Mouse (Mus musculus) heart, adult 11 months (tissue): ENCODE results near the gene Rdh12.
A peak's percentile ranks its signal among the peaks of the same experiment; 100 is the strongest.
"Not testable (repeated sequence)": the region's sequence is repeated elsewhere in the genome, so short reads cannot be mapped to it uniquely, and the experiment has no call there.

ENCODE experiments used
- DNase-seq: peaks from one replicate; pipeline ENCODE4 v3.0.0; 2022

Gene Rdh12

DNA sequence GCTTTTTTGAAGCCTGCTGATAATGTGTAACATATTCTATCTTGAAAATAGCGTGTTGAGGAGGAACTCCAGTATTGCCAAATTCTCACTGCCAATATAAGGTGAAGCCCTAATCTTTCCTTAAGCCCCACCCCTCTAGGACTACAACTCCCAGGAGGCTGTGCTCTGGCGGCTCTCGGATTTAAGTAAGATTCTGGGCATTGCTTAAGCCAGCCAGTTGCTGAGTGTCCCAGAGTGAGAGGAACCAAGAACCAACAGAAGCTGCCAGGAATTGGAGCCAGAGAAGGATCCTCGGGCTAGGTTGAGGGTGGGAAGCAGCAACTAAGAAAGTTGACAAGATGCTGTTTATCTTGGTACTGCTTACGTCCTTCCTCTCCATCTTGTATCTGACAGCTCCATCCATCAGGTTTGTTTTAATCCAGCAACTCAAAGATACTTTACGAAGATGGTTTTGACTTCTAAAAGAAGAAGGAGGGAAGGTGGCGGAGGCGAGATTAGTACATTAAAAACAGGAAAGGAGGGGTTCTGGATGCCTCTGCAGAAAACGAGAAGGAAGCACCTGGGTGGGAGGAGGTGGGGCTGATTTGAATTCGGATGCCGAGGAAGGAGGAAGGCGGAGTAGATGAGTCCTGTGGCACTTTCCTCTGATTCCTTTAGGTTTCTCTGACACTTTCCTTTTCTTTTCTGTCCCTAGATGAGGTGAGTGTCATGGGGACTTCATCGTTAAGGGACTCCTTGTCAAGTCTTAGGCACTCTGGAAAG is at the start of gene Rdh12:
Gene Rdh12 (plus strand): TSS at position 212 of the 762 bp plus-strand sequence.
- peak; percentile 94 for DNase-seq

DNA sequence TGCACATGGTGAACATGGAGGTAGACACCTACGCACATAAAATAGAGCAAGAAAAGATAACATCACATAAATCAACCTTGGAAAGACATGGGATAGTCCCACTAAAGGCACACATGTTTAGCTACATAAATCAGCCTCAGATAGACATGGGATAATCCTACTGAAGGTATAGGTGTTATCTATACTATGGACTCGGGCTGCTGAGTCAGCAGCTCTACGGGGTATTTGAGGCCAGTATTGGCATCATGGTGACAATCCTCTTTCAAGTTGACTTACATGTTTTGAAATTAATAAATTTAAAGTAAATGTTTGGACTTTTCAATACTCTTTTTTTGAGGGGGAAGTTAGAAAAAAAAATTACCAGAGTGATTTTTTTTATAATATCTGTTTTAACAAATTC is 45.8 kb upstream of the Rdh12 start:
- no peak for DNase-seq

- no peak for DNase-seq
Observed at GRCm38 (mm10) chr12:79169173-79169572, 39.5 kb upstream of the Rdh12 start.

- no peak for DNase-seq
Observed at GRCm38 (mm10) chr12:79170421-79170820, 38.3 kb upstream of the Rdh12 start.

DNA sequence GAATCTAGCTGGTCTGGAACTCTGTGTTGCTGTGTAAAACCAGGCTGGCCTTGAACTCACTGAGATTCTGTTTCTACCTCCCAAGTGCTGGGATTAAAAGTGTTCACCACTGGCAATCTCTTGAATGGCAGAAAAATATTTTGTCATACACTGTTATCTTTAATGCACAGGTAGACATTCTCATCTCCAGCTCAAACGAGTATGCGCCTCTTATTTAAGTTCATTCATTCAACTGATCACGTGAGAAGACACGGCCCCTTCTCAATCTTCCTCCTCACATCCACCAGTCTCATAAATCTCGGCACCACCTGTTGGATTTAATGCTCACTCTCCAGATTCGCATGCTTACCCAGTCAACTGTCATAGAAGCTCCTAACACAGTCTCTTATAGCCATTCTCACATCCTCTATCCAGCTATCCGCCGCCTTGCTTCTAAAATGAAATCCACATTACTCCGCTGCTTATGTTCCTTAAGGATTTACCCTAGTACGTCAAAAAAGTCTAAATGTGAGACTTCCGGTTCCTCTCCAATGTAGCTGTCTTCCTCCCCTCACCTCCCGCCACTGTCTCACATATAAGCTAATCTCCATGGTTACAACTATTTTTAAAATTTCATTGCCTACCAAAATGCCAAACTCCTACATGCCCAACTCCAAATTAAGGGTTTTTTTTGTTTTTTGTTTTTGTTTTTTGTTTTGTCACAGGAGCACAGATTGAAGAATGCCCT is 37.3 kb upstream of the Rdh12 start:
- peak; percentile 64 for DNase-seq

- peak; percentile 99 for DNase-seq
Observed at GRCm38 (mm10) chr12:79172019-79172941, 36.4 kb upstream of the Rdh12 start, which contains the start of gene Vti1b. TSS of gene Vti1b (minus strand) at chr12:79172667.

GRCm38 (mm10) chr12:79173721-79174120 is 35.0 kb upstream of the Rdh12 start:
- no peak for DNase-seq

DNA sequence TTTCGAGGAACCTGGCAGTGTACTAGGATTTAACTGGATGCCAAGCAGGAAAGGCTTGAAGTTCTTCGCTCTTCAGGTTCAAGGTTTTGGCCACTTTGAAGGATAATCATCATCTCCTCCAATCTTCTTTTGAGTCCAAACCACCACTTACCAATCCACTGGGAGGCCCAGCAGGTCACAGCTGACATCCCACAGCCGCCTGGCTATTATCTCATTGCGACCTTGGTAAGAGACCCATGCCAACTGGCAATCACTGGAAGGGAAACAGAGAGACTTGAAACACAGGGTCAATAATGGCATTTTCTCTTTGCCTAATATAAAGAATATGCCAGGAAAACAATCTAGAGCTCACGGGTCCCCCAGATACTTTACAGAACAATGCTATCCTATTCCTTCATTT is 32.7 kb upstream of the Rdh12 start:
- peak; percentile 74 for DNase-seq

DNA sequence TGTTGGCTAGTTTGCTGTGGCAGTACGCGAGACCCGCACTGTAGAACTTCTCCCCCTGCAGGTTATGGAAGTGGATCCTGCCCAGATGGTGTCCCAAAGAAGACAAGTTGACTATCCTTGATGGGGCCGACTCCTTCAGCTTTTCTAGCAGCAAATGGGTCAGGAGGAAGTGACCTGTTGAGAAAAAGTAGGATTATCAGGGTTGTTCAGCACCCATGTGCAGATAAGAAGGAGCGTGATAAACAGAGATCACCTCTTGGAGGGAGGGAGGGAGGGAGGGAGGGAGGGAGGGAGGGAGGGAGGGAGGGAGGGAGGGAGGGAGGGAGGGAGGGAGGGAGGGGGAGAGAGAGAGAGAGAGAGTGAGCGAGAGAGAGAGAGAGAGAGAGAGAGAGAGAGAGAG is 23.6 kb upstream of the Rdh12 start:
- not testable (repeated sequence) for DNase-seq

DNA sequence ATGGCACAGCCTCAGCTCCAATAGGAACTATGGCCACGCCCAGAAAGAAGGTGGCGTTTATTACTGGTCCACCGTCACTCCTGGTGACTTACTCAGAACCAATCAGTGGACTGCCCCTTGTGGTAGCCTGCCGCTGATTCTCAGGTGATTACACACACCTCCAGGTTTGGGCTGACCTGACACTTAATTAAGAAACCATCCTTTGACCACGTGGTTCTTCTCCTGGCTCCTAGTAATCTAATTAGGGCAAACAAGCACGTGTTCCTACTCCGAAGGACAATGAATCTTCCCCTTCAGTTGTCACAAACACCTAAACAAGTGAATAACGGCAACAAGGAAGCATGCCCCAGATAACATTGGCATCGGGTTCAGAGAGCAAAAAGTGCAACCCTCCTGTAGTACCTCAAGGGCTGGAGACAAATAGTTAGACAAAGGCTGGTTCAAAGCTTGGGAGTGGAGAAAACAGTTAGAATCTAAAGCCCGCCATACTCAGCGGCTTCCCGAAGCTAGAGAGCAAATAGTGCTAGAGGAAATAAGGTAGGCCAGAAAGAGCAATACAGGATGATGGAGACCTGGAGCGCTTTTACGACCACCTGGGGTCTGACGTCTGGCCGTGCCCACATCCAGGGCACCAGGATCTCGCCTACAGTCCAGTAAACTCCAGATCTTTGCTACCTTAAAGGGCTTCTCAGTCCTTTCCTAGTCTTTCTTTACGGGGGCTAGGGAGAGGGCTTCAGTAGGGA is 17.6 kb upstream of the Rdh12 start:
- DNase-seq: peak; percentile 95

- DNase-seq: peak; percentile 96
Observed at GRCm38 (mm10) chr12:79191701-79192100, 17.0 kb upstream of the Rdh12 start.

DNA sequence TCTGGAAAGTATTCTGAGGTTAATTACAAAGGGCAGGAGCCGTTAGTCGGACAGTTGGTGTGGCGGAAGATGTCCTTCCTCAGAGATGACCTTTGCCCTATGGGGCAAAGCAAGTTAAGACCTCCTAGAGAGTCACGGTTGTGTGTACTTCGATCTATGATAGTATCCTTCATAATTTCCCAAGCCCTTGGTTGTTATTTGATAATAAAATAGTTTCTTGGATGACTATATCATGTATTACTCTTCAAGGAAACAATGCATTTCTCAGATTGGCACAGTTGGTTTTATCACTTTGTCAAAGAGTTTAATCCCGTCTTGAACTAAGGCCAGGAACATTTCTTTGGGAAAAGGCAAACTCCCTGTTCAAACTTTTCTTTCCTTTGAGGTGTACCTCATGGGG is 16.5 kb upstream of the Rdh12 start, which contains the start of gene Rdh11:
Gene Rdh11 (minus strand): TSS at position 101 of the 400 bp plus-strand sequence.
- no peak for DNase-seq

- peak; percentile 92 for DNase-seq
Observed at GRCm38 (mm10) chr12:79193441-79193840, 15.3 kb upstream of the Rdh12 start.

DNA sequence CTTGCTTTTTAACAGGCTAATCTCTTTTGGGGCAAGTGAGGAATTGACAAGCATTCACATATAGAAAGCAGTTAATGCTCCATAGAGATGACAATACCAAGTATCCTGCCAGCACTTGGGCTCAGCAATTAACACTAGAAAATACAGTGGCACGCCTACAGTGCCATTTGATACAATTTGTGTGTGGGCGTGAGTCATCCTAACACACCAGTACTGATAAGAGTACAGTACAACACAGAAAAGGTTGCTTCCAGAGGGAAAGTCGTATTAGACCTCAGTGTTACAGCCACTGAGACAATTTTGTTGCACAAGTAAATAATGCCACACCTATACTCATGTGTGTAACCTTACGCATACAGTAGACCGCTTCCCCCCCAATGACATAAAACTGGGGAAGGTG is 11.6 kb upstream of the Rdh12 start:
- no peak for DNase-seq

GRCm38 (mm10) chr12:79201882-79202281 is 6.8 kb upstream of the Rdh12 start:
- no peak for DNase-seq

GRCm38 (mm10) chr12:79211447-79211846 is 2.7 kb downstream of the Rdh12 start:
- DNase-seq: no peak

DNA sequence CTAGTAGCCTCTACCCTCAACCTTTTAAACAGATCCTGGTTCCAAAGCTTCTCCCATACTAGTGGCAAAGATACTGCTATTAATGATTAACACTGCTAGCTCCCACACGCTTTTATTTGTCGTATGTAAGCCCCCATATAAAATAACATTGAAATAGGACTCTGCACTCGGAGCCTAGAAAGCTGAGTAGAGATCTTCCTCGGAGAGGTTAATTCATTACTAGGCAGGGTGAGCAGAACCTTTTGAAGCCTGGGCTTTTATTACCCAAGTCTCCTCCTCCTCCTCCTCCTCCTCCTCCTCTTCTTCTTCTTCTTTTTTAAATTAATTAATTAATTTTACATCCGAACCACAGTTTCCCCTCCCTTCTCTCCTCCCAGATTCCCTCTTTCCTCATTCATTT is 8.8 kb downstream of the Rdh12 start:
- DNase-seq: no peak

DNA sequence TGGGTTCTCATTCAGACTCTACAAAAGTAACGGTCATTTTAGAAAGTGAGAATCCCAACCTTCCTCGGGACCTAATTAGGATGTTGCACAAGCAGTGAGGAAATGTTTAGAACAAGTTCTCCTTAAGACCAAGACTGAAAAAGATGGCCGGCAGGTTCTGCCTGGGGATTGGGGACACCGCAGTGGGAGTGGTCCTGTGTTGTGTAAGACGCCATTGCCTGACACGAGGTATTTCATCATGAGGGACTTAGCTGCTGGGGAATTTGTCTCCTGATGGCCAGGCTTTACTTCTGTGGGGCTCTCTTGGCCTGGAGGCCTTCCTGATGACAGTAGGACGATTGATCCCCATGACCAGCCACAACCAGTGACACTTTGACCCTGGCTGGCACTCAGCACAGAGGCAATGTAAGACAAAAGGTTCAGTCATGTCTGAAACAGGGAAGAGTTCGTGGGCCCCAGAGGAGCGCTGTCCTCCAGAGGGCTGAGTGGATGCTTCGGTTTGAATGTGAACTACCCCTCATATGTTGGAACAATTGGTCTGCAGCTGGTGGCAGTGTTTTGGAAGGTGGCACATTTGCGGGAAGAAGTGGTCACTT is 26.9 kb downstream of the Rdh12 start:
- DNase-seq: peak; percentile 81

- peak; percentile 2 for DNase-seq
Observed at GRCm38 (mm10) chr12:79241985-79242384, 33.3 kb downstream of the Rdh12 start.

GRCm38 (mm10) chr12:79242921-79243320 is 34.2 kb downstream of the Rdh12 start:
- DNase-seq: peak; percentile 56

GRCm38 (mm10) chr12:79248110-79248509 is 39.4 kb downstream of the Rdh12 start:
- peak; percentile 27 for DNase-seq
